Mouse (Mus musculus): ENCODE results near the gene Efnb1. TPM values are rescaled to one million over a fixed set of nuclear protein-coding genes. Genes with fewer than 3 reads are reported as not detected.
"Not testable (repeated sequence)": the region's sequence is repeated elsewhere in the genome, so short reads cannot be mapped to it uniquely, and the experiment has no call there.

The Efnb1 gene
- 26.6 and 33.0 TPM in 2 replicates for polyA plus RNA-seq (2015; fragmentation: Nextera tagmentation; extraction: Ambion mirVana)

- ATAC-seq (ENCODE audit: low FRiP score), result peak; percentile 93
- peak within 1 kb of the TSS; percentile 66 for H3K4me3 ChIP-seq
- no peaks in the 10 kb centered on the region for H3K9me3 ChIP-seq
- peak within 1 kb of the TSS; percentile 87 for H3K9ac ChIP-seq
- peaks cover 35% of the 10 kb centered on the region for H3K27me3 ChIP-seq
- peak within 1 kb of the TSS; percentile 84 for H3K27ac ChIP-seq
- WGBS, result 22% methylated on average over 35 of the region's 35 CpGs
- H3K4me1 ChIP-seq (replicated peaks), result peaks cover 20% of the 10 kb centered on the region
- no peaks in the 10 kb centered on the region for H3K36me3 ChIP-seq
- H3K4me2 ChIP-seq, result peak within 1 kb of the TSS; percentile 75
Measured at GRCm38 (mm10) chrX:99135523-99136258, at the start of gene Efnb1. Gene Efnb1 (plus strand): TSS chrX:99136130.

GRCm38 (mm10) chrX:99092704-99093103, 43.2 kb upstream of the Efnb1 start:
- no peak overlapping the region for H3K4me3 ChIP-seq
- H3K36me3 ChIP-seq, result no peaks in the 10 kb centered on the region
- no peak for ATAC-seq (ENCODE audit: low FRiP score)
- H3K4me1 ChIP-seq (replicated peaks), result no peaks in the 10 kb centered on the region
- H3K9ac ChIP-seq, result no peak overlapping the region
- H3K4me2 ChIP-seq, result no peak overlapping the region
- H3K9me3 ChIP-seq, result no peaks in the 10 kb centered on the region
- H3K27ac ChIP-seq, result no peak overlapping the region
- peaks cover 26% of the 10 kb centered on the region; the same call in 1 of the 2 replicates for H3K27me3 ChIP-seq
- 66% methylated on average over 2 of the region's 2 CpGs for WGBS

- not testable (repeated sequence) for H3K4me3 ChIP-seq, H3K27ac ChIP-seq
Measured at GRCm38 (mm10) chrX:99111088-99111724, 24.7 kb upstream of the Efnb1 start.

GRCm38 (mm10) chrX:99119510-99119909, 16.4 kb upstream of the Efnb1 start:
- H3K9me3 ChIP-seq, result no peaks in the 10 kb centered on the region
- peaks cover 14% of the 10 kb centered on the region; the same call in 1 of the 2 replicates for H3K27me3 ChIP-seq
- H3K4me1 ChIP-seq (replicated peaks), result no peaks in the 10 kb centered on the region
- no peak overlapping the region for H3K9ac ChIP-seq
- no peak overlapping the region for H3K4me3 ChIP-seq
- H3K4me2 ChIP-seq, result no peak overlapping the region
- WGBS, result 90% methylated on average over 5 of the region's 5 CpGs
- H3K36me3 ChIP-seq, result no peaks in the 10 kb centered on the region
- no peak overlapping the region for H3K27ac ChIP-seq
- no peak for ATAC-seq (ENCODE audit: low FRiP score)

More at GRCm38 (mm10) chrX:99111088-99111724, 24.7 kb upstream of the Efnb1 start:
- not testable (repeated sequence) for H3K27me3 ChIP-seq; H3K36me3 ChIP-seq; H3K9me3 ChIP-seq; H3K4me2 ChIP-seq; H3K9ac ChIP-seq; H3K4me1 ChIP-seq (replicated peaks)
- 0 out of 2 replicates have a peak, but pooled peaks have one; percentile 24 for ATAC-seq (ENCODE audit: low FRiP score)
- 75% methylated on average over 7 of the region's 10 CpGs for WGBS

- no peak for ATAC-seq (ENCODE audit: low FRiP score)
Measured at GRCm38 (mm10) chrX:99130059-99130458, 5.9 kb upstream of the Efnb1 start.

GRCm38 (mm10) chrX:99132573-99132972, 3.4 kb upstream of the Efnb1 start:
- whole genome bisulfite sequencing, result 65% methylated on average over 6 of the region's 6 CpGs
- H3K27ac ChIP-seq, result no peak overlapping the region
- no peaks in the 10 kb centered on the region for H3K36me3 ChIP-seq
- H3K4me1 ChIP-seq (replicated peaks), result 0 out of 2 replicates have a peak, but pooled peaks cover 5% of the 10 kb centered on the region
- H3K9me3 ChIP-seq, result no peaks in the 10 kb centered on the region
- H3K4me2 ChIP-seq, result no peak overlapping the region
- no peak for ATAC-seq (ENCODE audit: low FRiP score)
- H3K4me3 ChIP-seq, result no peak overlapping the region
- H3K27me3 ChIP-seq, result peaks cover 40% of the 10 kb centered on the region
- no peak overlapping the region for H3K9ac ChIP-seq

More at GRCm38 (mm10) chrX:99130059-99130458, 5.9 kb upstream of the Efnb1 start:
- Histone ChIP-seq H3K36me3 (no peaks in the 10 kb centered on the region), H3K9ac (no peak overlapping the region), H3K27ac (no peak overlapping the region), H3K9me3 (no peaks in the 10 kb centered on the region), H3K27me3 (peaks cover 43% of the 10 kb centered on the region), H3K4me3 (no peak overlapping the region), H3K4me1 (replicated peaks) (0 out of 2 replicates have a peak, but pooled peaks cover under 1% of the 10 kb centered on the region), H3K4me2 (no peak overlapping the region)
- 23% methylated on average over 3 of the region's 3 CpGs for WGBS

- Histone ChIP-seq H3K4me1 (replicated peaks) (peaks cover 12% of the 10 kb centered on the region), H3K9ac (peak overlapping the region; percentile 51; the same call in 1 of the 2 replicates), H3K27ac (peak overlapping the region; percentile 84), H3K27me3 (peaks cover 32% of the 10 kb centered on the region), H3K4me2 (peak overlapping the region; percentile 75), H3K36me3 (no peaks in the 10 kb centered on the region), H3K9me3 (no peaks in the 10 kb centered on the region), H3K4me3 (peak overlapping the region; percentile 66)
- peak; percentile 37 for ATAC-seq (ENCODE audit: low FRiP score)
- 24% methylated on average over 14 of the region's 14 CpGs for WGBS
Measured at GRCm38 (mm10) chrX:99134891-99135290, 1.0 kb upstream of the Efnb1 start.

GRCm38 (mm10) chrX:99136431-99136966, 569 bp downstream of the Efnb1 start:
- H3K4me3 ChIP-seq, result peak overlapping the region; percentile 66
- peak overlapping the region; percentile 87 for H3K9ac ChIP-seq
- peak overlapping the region; percentile 75 for H3K4me2 ChIP-seq
- no peaks in the 10 kb centered on the region for H3K36me3 ChIP-seq
- WGBS, result 12% methylated on average over 44 of the region's 53 CpGs
- no peaks in the 10 kb centered on the region for H3K9me3 ChIP-seq
- peak overlapping the region; percentile 84 for H3K27ac ChIP-seq
- peaks cover 29% of the 10 kb centered on the region for H3K4me1 ChIP-seq (replicated peaks)
- peaks cover 31% of the 10 kb centered on the region for H3K27me3 ChIP-seq
- no peak for ATAC-seq (ENCODE audit: low FRiP score)

- peak overlapping the region; percentile 84 for H3K27ac ChIP-seq
- WGBS, result 22% methylated on average over 26 of the region's 31 CpGs
- ATAC-seq (ENCODE audit: low FRiP score), result no peak
Measured at GRCm38 (mm10) chrX:99137143-99137870, 1.4 kb downstream of the Efnb1 start.

GRCm38 (mm10) chrX:99137928-99138740, 2.2 kb downstream of the Efnb1 start:
- Histone ChIP-seq H3K4me1 (replicated peaks) (peaks cover 45% of the 10 kb centered on the region), H3K9ac (peak overlapping the region; percentile 87), H3K27me3 (peaks cover 15% of the 10 kb centered on the region), H3K36me3 (no peaks in the 10 kb centered on the region), H3K9me3 (no peaks in the 10 kb centered on the region), H3K4me2 (peak overlapping the region; percentile 75), H3K4me3 (peak overlapping the region; percentile 66), H3K27ac (peak overlapping the region; percentile 84)
- WGBS, result 18% methylated on average over 8 of the region's 9 CpGs
- no peak for ATAC-seq (ENCODE audit: low FRiP score)

More at GRCm38 (mm10) chrX:99137143-99137870, 1.4 kb downstream of the Efnb1 start:
- Histone ChIP-seq H3K4me1 (replicated peaks) (peaks cover 37% of the 10 kb centered on the region), H3K36me3 (no peaks in the 10 kb centered on the region), H3K9ac (peak overlapping the region; percentile 87), H3K9me3 (no peaks in the 10 kb centered on the region), H3K4me3 (peak overlapping the region; percentile 66), H3K4me2 (peak overlapping the region; percentile 75), H3K27me3 (peaks cover 23% of the 10 kb centered on the region)

- H3K9ac ChIP-seq, result peak overlapping the region; percentile 64
- H3K36me3 ChIP-seq, result peaks cover 6% of the 10 kb centered on the region
- H3K9me3 ChIP-seq, result no peaks in the 10 kb centered on the region
- WGBS, result 39% methylated on average over 8 of the region's 8 CpGs
- H3K27me3 ChIP-seq, result peaks cover 7% of the 10 kb centered on the region; the same call in 1 of the 2 replicates
- no peak for ATAC-seq (ENCODE audit: low FRiP score)
- H3K4me3 ChIP-seq, result peak overlapping the region; percentile 66
- H3K4me2 ChIP-seq, result peak overlapping the region; percentile 75
- peaks cover 57% of the 10 kb centered on the region for H3K4me1 ChIP-seq (replicated peaks)
- H3K27ac ChIP-seq, result peak overlapping the region; percentile 44; the same call in 1 of the 2 replicates
Measured at GRCm38 (mm10) chrX:99141079-99141478, 5.1 kb downstream of the Efnb1 start.

All from hindbrain, embryonic 13.5 days (tissue).